Mouse (Mus musculus) olfactory bulb, adult 2 months (tissue): Measurements from ENCODE around the gene Tubb2a.

Experiments
- CTCF ChIP-seq: fragments of 200-500 bp; IDR thresholded peaks from 2 replicates; pipeline ENCODE4 v1.5.1; 2012; ENCODE audit warnings: low read depth, mild to moderate bottlenecking, low read length, moderate library complexity; ENCODE audit not compliant: insufficient read depth
- POLR2A ChIP-seq: fragments of 200-500 bp; IDR thresholded peaks from 2 replicates; pipeline ENCODE4 v1.6.1; 2012; ENCODE audit warnings: mild to moderate bottlenecking, low read depth, low read length, moderate library complexity; ENCODE audit not compliant: insufficient read depth

- no peak for TF ChIP-seq POLR2A
- no peak for TF ChIP-seq CTCF
These were observed 35.3 kb upstream of the Tubb2a start for GRCm38 (mm10) chr13:34113086-34113485.
